Mouse (Mus musculus): ENCODE results near the gene Zfp956. TPM values are rescaled to one million over a fixed set of nuclear protein-coding genes. Genes with fewer than 3 reads are reported as not detected.

Gene Zfp956
- 9.7 and 10.6 TPM in 2 replicates for total RNA-seq (2017)

GRCm38 (mm10) chr6:47953191-47953726 lies at the start of gene Zfp956:
Gene Zfp956, plus strand, starts transcription at chr6:47953390.
- ATAC-seq (ENCODE audit: extremely low read depth, insufficient number of reproducible peaks, low FRiP score, poor library complexity, severe bottlenecking) = peak; percentile 98

- ATAC-seq (ENCODE audit: extremely low read depth, insufficient number of reproducible peaks, low FRiP score, poor library complexity, severe bottlenecking) = no peak
These were observed 49.6 kb upstream of the Zfp956 start for GRCm38 (mm10) chr6:47903587-47903986.

DNA sequence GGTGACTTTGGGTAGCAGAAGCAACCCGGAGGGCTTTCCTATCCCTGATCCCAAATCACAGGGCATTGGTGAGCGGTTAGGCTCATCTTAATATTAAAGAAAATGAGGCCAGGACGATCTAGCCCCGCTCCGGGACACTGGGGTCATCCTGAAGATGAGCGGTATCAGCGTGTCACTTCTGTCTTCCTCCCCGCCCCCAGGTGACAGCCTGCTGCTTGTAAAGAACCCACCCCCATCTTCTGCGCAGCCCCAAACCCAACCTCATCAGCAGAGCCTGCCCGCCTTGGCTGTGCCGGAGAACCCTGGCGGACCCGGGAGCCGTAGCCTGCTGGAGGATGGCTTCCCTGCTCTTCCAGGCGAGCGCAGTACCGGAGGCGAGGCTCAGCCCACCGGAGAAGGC lies 48.8 kb upstream of the Zfp956 start:
- no peak for ATAC-seq (ENCODE audit: extremely low read depth, insufficient number of reproducible peaks, low FRiP score, poor library complexity, severe bottlenecking)

GRCm38 (mm10) chr6:47904917-47905695 lies 48.1 kb upstream of the Zfp956 start:
- no peak for ATAC-seq (ENCODE audit: extremely low read depth, insufficient number of reproducible peaks, low FRiP score, poor library complexity, severe bottlenecking)

GRCm38 (mm10) chr6:47906326-47906725 lies 46.9 kb upstream of the Zfp956 start:
- no peak for ATAC-seq (ENCODE audit: extremely low read depth, insufficient number of reproducible peaks, low FRiP score, poor library complexity, severe bottlenecking)

DNA sequence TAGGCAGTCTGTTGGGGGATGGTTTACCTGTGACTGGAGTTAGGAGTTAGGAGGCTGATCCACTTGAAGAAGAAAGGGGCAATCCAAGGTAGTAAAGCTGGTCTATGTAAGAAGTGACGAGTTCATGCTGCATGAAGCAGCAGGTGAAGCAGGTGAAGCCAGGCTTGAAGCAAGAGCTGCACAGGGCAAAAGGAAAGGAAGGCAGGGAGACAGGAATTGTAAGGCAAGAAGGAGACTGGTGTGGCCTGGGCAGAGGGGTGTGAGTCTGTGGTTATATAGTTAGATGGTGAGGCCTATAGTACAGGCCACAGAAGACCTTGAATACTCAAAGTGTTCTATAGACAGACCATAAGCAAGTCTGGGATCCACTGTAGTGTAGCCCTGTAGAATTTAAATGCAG lies 44.2 kb upstream of the Zfp956 start:
- ATAC-seq (ENCODE audit: extremely low read depth, insufficient number of reproducible peaks, low FRiP score, poor library complexity, severe bottlenecking) = no peak

DNA sequence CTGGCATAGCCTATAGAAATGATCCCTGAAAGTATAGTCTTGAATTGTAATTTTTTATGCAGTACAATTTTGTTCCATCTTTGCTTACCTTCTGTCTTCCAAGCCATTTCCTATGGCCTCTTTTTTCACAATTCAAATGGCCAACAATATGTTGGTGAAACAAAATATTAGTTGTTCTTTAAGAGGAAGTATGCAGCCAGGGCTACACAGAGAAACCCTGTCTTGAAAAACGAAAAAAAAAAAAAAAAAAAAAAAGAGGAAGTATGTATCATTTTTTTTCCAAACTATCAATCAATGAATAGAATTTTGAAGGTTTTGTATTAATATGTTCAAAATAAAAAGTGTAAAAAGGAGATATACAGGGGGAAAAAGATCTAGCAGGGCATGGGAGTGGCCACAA lies 41.5 kb upstream of the Zfp956 start:
- no peak for ATAC-seq (ENCODE audit: extremely low read depth, insufficient number of reproducible peaks, low FRiP score, poor library complexity, severe bottlenecking)

DNA sequence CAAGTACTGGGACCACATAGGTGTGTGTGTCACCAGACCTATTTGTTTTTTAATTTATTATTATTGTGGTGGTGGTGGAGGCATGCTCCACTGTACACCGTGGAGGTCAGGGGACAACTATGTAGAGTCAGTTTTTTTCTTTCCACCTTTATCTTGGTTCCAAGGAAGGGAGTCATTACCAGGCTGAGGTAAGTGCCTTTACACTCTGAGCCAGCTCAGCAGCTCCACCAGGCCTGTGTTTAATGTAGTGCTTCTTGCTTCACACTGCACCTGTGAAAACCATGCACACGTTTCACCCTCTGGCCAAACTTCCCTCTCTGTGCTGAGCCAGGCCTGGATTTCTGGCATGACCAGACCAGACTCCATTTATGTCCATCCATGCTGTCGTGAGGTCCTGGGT lies 40.2 kb upstream of the Zfp956 start:
- ATAC-seq (ENCODE audit: extremely low read depth, insufficient number of reproducible peaks, low FRiP score, poor library complexity, severe bottlenecking) = no peak

- ATAC-seq (ENCODE audit: extremely low read depth, insufficient number of reproducible peaks, low FRiP score, poor library complexity, severe bottlenecking) = no peak
These were observed 36.1 kb upstream of the Zfp956 start for GRCm38 (mm10) chr6:47917051-47917450.

- ATAC-seq (ENCODE audit: extremely low read depth, insufficient number of reproducible peaks, low FRiP score, poor library complexity, severe bottlenecking) = no peak
These were observed 34.4 kb upstream of the Zfp956 start for GRCm38 (mm10) chr6:47918768-47919274.

- ATAC-seq (ENCODE audit: extremely low read depth, insufficient number of reproducible peaks, low FRiP score, poor library complexity, severe bottlenecking) = no peak
These were observed 33.3 kb upstream of the Zfp956 start for GRCm38 (mm10) chr6:47919646-47920446.

- ATAC-seq (ENCODE audit: extremely low read depth, insufficient number of reproducible peaks, low FRiP score, poor library complexity, severe bottlenecking) = peak; percentile 93
These were observed 32.5 kb upstream of the Zfp956 start, which contains the start of gene Zfp212 for GRCm38 (mm10) chr6:47920447-47921340. Gene Zfp212, plus strand, starts transcription at chr6:47920476.

DNA sequence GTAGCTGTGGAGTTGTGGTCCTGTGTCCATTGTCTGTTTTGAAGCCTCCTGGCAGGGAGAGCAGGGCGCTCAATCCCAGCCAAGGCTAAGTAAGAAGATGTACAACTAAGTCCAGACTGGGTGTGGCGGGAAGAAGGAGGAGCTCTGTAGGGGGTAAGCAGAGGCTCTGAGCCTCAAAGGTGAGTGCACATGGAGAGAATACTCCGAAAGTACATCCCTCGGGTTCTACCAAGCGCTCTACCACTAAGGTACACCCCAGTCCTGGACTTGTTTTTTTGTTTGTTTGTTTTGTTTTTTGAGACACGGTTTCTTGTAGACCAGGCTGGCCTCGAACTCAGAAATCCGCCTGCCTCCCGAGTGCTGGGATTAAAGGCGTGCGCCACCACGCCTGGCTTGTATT lies 10.7 kb upstream of the Zfp956 start:
- no peak for ATAC-seq (ENCODE audit: extremely low read depth, insufficient number of reproducible peaks, low FRiP score, poor library complexity, severe bottlenecking)

GRCm38 (mm10) chr6:47943021-47943691 lies 10.0 kb upstream of the Zfp956 start:
- peak; percentile 36; the same call in 1 of the 2 replicates for ATAC-seq (ENCODE audit: extremely low read depth, insufficient number of reproducible peaks, low FRiP score, poor library complexity, severe bottlenecking)

- no peak for ATAC-seq (ENCODE audit: extremely low read depth, insufficient number of reproducible peaks, low FRiP score, poor library complexity, severe bottlenecking)
These were observed 9.5 kb upstream of the Zfp956 start for GRCm38 (mm10) chr6:47943721-47944120.

GRCm38 (mm10) chr6:47947388-47947787 lies 5.8 kb upstream of the Zfp956 start:
- no peak for ATAC-seq (ENCODE audit: extremely low read depth, insufficient number of reproducible peaks, low FRiP score, poor library complexity, severe bottlenecking)

DNA sequence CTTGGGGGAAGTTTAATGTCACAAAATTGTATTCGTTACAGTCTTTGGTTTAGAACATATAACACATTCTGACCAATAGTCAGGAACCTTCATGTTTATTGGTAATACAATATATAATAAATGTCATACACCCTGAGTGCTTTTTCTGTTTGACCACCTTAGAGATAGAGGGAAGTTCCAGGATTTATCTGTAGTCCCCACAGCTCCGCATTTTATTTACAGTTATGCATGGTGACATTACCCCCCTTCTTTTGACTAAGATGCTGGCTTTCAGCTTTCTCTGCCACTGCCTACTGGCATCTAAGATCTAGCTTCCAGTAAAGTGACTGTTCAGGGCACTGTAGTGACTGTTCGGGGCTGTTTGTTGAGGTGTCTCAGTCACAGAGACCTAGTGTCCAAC lies 1.2 kb downstream of the Zfp956 start:
- no peak for ATAC-seq (ENCODE audit: extremely low read depth, insufficient number of reproducible peaks, low FRiP score, poor library complexity, severe bottlenecking)

- no peak for ATAC-seq (ENCODE audit: extremely low read depth, insufficient number of reproducible peaks, low FRiP score, poor library complexity, severe bottlenecking)
These were observed 4.6 kb downstream of the Zfp956 start for GRCm38 (mm10) chr6:47957816-47958215.

All from neutrophil, adult 5-6 weeks (primary cell).